Mouse (Mus musculus) heart, embryonic 14.5 days (tissue): ENCODE data around the gene Ptprn2. TPM values are rescaled to one million over a fixed set of nuclear protein-coding genes. Genes with fewer than 3 reads are reported as not detected.

Source experiments
- ATAC-seq: fragments of 200-750 bp; cut with Nextera tagmentation; 2 replicates; pipeline ENCODE4 v1.8.0; 2017; ENCODE audit warnings: low read depth, moderate TSS enrichment; ENCODE audit not compliant: insufficient number of reproducible peaks, insufficient read depth, low FRiP score
- H3K27ac ChIP-seq, 2 experiments: fragments of 200-500 bp in 1 of 2; fragments of 300-500 bp in 1 of 2; sonication (generic) in 1 of 2; replicated peaks in 1 of 2; 2 replicates each; pipeline ENCODE4 v1.5.1; 2012 to 2014; ENCODE audit warnings: low read depth in 2 of 2, low read length in 2 of 2, control low read depth in 1 of 2, mild to moderate bottlenecking in 1 of 2, mixed read lengths in 1 of 2; ENCODE audit not compliant: control insufficient read depth in 1 of 2, insufficient read depth in 1 of 2
- H3K27me3 ChIP-seq: fragments of 300-500 bp; sonication (generic); 2 replicates; pipeline ENCODE4 v1.6.1; 2014; ENCODE audit warnings: mild to moderate bottlenecking, low read length, control low read depth; ENCODE audit not compliant: control insufficient read depth, insufficient read depth
- H3K36me3 ChIP-seq: fragments of 300-500 bp; sonication (generic); 2 replicates; pipeline ENCODE4 v1.6.1; 2014; ENCODE audit warnings: mild to moderate bottlenecking, control low read depth, low read length, mixed read lengths; ENCODE audit not compliant: control insufficient read depth, insufficient read depth
- H3K4me1 ChIP-seq, 2 experiments: fragments of 200-500 bp in 1 of 2; fragments of 300-500 bp in 1 of 2; sonication (generic) in 1 of 2; 2 replicates each; pipeline ENCODE4 v1.6.1; 2012 to 2014; ENCODE audit warnings: low read length in 2 of 2, control low read depth in 1 of 2, mixed read lengths in 1 of 2; ENCODE audit not compliant: control insufficient read depth in 2 of 2, insufficient read depth in 2 of 2
- H3K4me2 ChIP-seq: fragments of 300-500 bp; sonication (generic); 2 replicates; pipeline ENCODE4 v1.6.1; 2014; ENCODE audit warnings: mild to moderate bottlenecking, low read length
- H3K4me3 ChIP-seq, 2 experiments: fragments of 200-500 bp in 1 of 2; fragments of 300-500 bp in 1 of 2; sonication (generic) in 1 of 2; 2 replicates each; pipeline ENCODE4 v1.5.1; 2012 to 2014; ENCODE audit warnings: low read length in 2 of 2, mild to moderate bottlenecking in 2 of 2, control low read depth in 1 of 2, low read depth in 1 of 2, moderate library complexity in 1 of 2; ENCODE audit not compliant: control insufficient read depth in 1 of 2, insufficient read depth in 1 of 2
- H3K9ac ChIP-seq: fragments of 300-500 bp; sonication (generic); 2 replicates; pipeline ENCODE4 v1.6.1; 2014; ENCODE audit warnings: mild to moderate bottlenecking, low read length
- H3K9me3 ChIP-seq: fragments of 300-500 bp; sonication (generic); 2 replicates; pipeline ENCODE4 v1.6.1; 2016; ENCODE audit warnings: low read length, control low read depth; ENCODE audit not compliant: control insufficient read depth
- WGBS: fragments of 180-500 bp; shearing (Covaris S2); extraction: QIAGEN DNeasy Blood & Tissue Kit; methylation state at CpG from one replicate; pipeline ENCODE4 v1.1.7; 2014; 5-methylcytosine and 5-hydroxymethylcytosine counted together
- polyA plus RNA-seq: library from polyadenylated mRNA; unstranded; fragments of >200 nt; fragmentation: Nextera tagmentation; extraction: Ambion mirVana; gene quantifications from 2 replicates; pipeline ENCODE4 v1.2.1, GENCODE M21; 2014

Ptprn2 gene
- polyA plus RNA-seq, 1 experiment from 2014 or later = 0.20 TPM

- Histone ChIP-seq H3K27me3 (peaks cover 80% of the 10 kb centered on the region), H3K9me3 (no peaks in the 10 kb centered on the region), H3K9ac (peak overlapping the region; percentile 35), H3K4me2 (peak overlapping the region; percentile 65), H3K36me3 (no peaks in the 10 kb centered on the region), H3K4me3 (peak overlapping the region; percentile 21 to 37), H3K4me1 (peaks cover 8 to 10% of the 10 kb centered on the region in 2 experiments; a peak in 3 of 4 replicates), H3K27ac (no peak overlapping the region)
- ATAC-seq = no peak
- 7% methylated on average over 28 of the region's 30 CpGs for WGBS
Observed at GRCm38 (mm10) chr12:117160211-117160891, 674.8 kb downstream of the Ptprn2 start.

GRCm38 (mm10) chr12:117162180-117162579 is 676.7 kb downstream of the Ptprn2 start:
- H3K9me3 ChIP-seq = no peaks in the 10 kb centered on the region
- no peaks in the 10 kb centered on the region for H3K36me3 ChIP-seq
- no peak overlapping the region for H3K9ac ChIP-seq
- ATAC-seq = no peak
- H3K27ac ChIP-seq = no peak overlapping the region
- peaks cover 8 to 10% of the 10 kb centered on the region in 2 experiments; a peak in 3 of 4 replicates for H3K4me1 ChIP-seq
- no peak overlapping the region for H3K4me2 ChIP-seq
- no peak overlapping the region for H3K4me3 ChIP-seq
- WGBS = 71% methylated on average over 3 of the region's 3 CpGs
- H3K27me3 ChIP-seq = peaks cover 62% of the 10 kb centered on the region

- no peak for ATAC-seq
- Histone ChIP-seq H3K27ac (no peak overlapping the region), H3K4me2 (no peak overlapping the region), H3K9me3 (no peaks in the 10 kb centered on the region), H3K36me3 (no peaks in the 10 kb centered on the region), H3K27me3 (peaks cover 46% of the 10 kb centered on the region), H3K4me3 (no peak overlapping the region), H3K9ac (no peak overlapping the region), H3K4me1 (peaks cover 8 to 10% of the 10 kb centered on the region in 2 experiments; a peak in 3 of 4 replicates)
- WGBS = 54% methylated on average over 3 of the region's 3 CpGs
Observed at GRCm38 (mm10) chr12:117163789-117164188, 678.3 kb downstream of the Ptprn2 start.

- H3K9ac ChIP-seq = no peak overlapping the region
- 93% methylated on average over 5 of the region's 5 CpGs for WGBS
Observed at GRCm38 (mm10) chr12:117166266-117166665, 680.7 kb downstream of the Ptprn2 start.

GRCm38 (mm10) chr12:117169670-117170069 is 684.1 kb downstream of the Ptprn2 start:
- ATAC-seq = no peak

More at GRCm38 (mm10) chr12:117166266-117166665, 680.7 kb downstream of the Ptprn2 start:
- no peaks in the 10 kb centered on the region for H3K9me3 ChIP-seq
- 0 out of 4 replicates have a peak, but pooled peaks cover 0 to 5% of the 10 kb centered on the region in 2 experiments for H3K4me1 ChIP-seq
- peaks cover 21% of the 10 kb centered on the region for H3K27me3 ChIP-seq
- no peak for ATAC-seq
- H3K4me3 ChIP-seq = no peak overlapping the region
- no peak overlapping the region for H3K27ac ChIP-seq
- H3K36me3 ChIP-seq = no peaks in the 10 kb centered on the region
- H3K4me2 ChIP-seq = no peak overlapping the region

GRCm38 (mm10) chr12:117172529-117172884 is 687.0 kb downstream of the Ptprn2 start:
- H3K27ac ChIP-seq = no peak overlapping the region
- no peaks in the 10 kb centered on the region for H3K9me3 ChIP-seq
- H3K27me3 ChIP-seq = peaks cover 5% of the 10 kb centered on the region; the same call in 1 of the 2 replicates
- no peak overlapping the region for H3K9ac ChIP-seq
- WGBS = 57% methylated on average over 2 of the region's 2 CpGs
- no peak overlapping the region for H3K4me2 ChIP-seq
- no peak overlapping the region for H3K4me3 ChIP-seq
- 0 out of 2 replicates have a peak, but pooled peaks have one; percentile 9 for ATAC-seq
- peaks cover 5 to 8% of the 10 kb centered on the region in 2 experiments; a peak in 2 of 4 replicates for H3K4me1 ChIP-seq
- H3K36me3 ChIP-seq = no peaks in the 10 kb centered on the region

More at GRCm38 (mm10) chr12:117169670-117170069, 684.1 kb downstream of the Ptprn2 start:
- H3K4me1 ChIP-seq = peaks cover 5 to 8% of the 10 kb centered on the region in 2 experiments; a peak in 2 of 4 replicates
- no peaks in the 10 kb centered on the region for H3K9me3 ChIP-seq
- no peaks in the 10 kb centered on the region for H3K36me3 ChIP-seq
- H3K9ac ChIP-seq = no peak overlapping the region
- peaks cover 9% of the 10 kb centered on the region; the same call in 1 of the 2 replicates for H3K27me3 ChIP-seq
- H3K4me3 ChIP-seq = no peak overlapping the region
- no peak overlapping the region for H3K27ac ChIP-seq
- no peak overlapping the region for H3K4me2 ChIP-seq
- WGBS = 39% methylated on average over 5 of the region's 5 CpGs

GRCm38 (mm10) chr12:117172885-117173529 is 687.5 kb downstream of the Ptprn2 start:
- peaks cover 5 to 8% of the 10 kb centered on the region in 2 experiments; a peak in 2 of 4 replicates for H3K4me1 ChIP-seq
- peak; percentile 36; the same call in 1 of the 2 replicates for ATAC-seq
- WGBS = 55% methylated on average over 11 of the region's 11 CpGs
- no peaks in the 10 kb centered on the region for H3K36me3 ChIP-seq
- no peak overlapping the region for H3K4me3 ChIP-seq
- H3K4me2 ChIP-seq = no peak overlapping the region
- no peak overlapping the region for H3K9ac ChIP-seq
- peaks cover 5% of the 10 kb centered on the region; the same call in 1 of the 2 replicates for H3K27me3 ChIP-seq
- H3K27ac ChIP-seq = no peak overlapping the region
- H3K9me3 ChIP-seq = no peaks in the 10 kb centered on the region
